Mouse (Mus musculus) cerebellum, postnatal 36 days (tissue): Measurements from ENCODE around the gene Kcnn3.
A peak's percentile ranks its signal among the peaks of the same experiment; 100 is the strongest.

Source experiments
- DNase-seq, 2 experiments: peaks; one replicate each; pipeline ENCODE4 v3.0.0; 2021 to 2022; ENCODE audit warnings: mixed read lengths in 2 of 2

Gene Kcnn3

DNA sequence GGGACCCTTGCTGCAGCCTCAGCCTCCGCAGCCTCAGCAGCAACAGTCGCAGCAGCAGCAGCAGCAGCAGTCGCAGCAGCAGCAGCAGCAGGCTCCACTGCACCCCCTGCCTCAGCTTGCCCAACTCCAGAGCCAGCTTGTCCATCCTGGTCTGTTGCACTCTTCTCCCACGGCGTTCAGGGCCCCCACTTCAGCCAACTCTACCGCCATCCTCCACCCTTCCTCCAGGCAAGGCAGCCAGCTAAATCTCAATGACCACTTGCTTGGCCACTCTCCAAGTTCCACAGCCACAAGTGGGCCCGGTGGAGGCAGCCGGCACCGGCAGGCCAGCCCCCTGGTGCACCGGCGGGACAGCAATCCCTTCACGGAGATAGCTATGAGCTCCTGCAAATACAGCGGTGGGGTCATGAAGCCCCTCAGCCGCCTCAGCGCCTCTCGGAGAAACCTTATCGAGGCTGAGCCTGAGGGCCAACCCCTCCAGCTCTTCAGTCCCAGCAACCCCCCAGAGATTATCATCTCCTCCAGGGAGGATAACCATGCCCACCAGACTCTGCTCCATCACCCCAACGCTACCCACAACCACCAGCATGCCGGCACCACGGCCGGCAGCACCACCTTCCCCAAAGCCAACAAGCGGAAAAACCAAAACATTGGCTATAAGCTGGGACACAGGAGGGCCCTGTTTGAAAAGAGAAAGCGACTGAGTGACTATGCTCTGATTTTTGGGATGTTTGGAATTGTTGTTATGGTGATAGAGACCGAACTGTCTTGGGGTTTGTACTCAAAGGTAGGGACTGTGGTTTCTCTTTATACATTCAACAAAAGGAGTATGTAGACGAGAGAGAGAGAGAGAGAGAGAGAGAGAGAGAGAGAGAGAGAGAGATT lies 896 bp downstream of the Kcnn3 start:
- peak in 1 of 2 experiments; percentile 16 for DNase-seq

DNA sequence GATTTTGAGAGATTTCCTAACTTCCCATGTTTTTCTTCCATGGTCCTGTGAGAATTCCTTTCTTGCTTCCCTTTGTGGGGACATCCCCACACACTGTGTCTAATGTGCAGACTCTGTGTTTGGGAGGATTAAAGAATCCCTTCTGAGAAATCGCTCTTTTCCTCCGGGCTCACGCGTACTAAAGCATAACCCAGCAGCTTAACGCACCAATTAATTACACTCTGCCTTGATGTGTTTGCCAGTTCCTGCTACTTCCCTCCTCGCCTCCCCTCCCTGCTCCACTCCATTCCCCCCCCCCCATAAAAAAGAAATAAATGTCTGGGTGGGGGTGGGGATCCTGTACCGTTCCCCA lies 1.5 kb downstream of the Kcnn3 start:
- DNase-seq, result no peak

DNA sequence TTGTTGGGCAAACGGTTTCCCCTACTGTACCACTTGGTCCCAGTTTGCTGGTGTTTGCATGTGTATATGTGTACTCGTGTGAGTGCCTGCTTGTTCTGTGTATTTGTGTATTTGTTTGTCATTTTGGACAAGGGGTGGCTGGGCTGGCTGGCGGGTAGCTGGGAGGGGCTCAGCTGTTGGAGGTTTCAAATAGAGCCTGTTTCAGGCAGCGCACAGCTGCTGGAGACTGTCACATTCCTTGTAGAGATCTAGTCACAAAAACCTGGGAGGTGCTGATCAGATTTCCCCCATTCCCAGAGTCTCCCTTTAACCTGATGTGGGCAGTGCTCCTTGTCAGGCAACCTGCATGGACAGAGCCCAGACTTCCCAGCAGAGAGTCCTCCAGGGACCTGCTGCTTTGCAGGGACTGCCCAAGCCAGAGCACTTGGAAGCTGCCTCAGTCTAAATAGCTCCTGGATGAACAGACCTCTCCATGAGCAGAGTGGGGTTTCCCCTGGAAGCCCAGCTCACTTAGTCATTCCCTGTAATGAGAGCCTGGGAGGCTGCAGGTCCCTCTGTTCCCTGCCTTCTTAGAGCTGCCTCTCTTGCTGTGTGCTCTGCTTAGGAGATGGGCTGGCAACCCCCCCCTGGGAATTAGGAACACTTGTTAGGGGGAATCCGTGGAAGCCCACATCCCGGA lies 2.6 kb downstream of the Kcnn3 start:
- DNase-seq, result no peak

DNA sequence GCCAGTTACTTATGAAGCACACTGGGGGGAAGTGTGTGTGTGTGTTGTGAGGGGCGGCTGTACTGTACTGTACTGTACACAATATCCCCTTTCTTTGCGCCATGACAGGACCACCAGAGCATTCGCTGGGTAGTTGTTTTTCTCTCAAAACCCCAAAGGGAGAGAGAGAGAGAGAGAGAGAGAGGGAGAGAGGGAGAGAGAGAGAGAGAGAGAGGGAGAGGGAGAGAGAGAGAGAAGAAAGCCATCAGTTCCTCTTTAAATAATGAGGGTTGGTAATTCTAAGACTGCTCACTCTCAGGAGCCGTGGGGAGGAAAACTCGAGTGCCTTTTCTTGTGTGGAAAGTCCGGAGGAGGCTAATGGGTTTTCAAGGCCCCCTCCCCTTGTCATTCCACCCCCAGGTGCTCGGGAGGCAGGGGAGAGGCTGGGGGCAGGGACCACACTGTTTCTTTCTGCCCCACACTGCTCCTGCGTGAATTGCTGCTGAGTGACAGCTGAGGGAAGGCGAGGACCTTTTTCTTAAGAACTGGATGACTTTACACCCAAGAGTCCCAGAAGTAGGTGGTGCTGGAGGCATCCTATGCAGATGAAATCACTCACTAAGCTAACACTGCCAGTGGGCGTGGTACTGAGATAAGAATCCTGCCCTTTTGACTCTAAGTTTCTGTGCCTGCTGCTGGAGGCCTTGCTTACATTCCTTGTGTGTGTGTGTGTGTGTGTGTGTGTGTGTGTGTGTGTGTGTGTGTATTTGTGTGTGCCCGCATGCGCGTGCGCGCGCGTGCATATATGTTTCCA lies 6.5 kb downstream of the Kcnn3 start:
- no peak for DNase-seq

DNA sequence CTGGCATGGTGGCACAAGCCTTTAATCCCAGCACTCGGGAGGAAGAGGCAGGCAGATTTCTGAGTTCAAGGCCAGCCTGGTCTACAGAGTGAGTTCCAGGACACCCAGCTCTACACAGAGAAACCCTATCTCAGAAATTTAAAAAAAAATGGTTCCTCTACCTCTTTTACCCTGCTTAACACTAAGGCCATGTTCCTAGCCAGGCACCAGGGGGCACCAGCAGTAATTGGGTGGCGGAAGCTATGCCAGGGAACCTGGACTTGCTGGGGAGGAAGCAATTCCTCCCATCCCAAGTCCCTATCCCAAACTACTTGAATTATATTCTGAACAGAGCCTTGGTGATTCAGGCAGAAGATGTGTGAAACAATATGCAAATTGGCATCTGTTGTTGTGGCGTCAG lies 9.8 kb downstream of the Kcnn3 start:
- no peak for DNase-seq

DNA sequence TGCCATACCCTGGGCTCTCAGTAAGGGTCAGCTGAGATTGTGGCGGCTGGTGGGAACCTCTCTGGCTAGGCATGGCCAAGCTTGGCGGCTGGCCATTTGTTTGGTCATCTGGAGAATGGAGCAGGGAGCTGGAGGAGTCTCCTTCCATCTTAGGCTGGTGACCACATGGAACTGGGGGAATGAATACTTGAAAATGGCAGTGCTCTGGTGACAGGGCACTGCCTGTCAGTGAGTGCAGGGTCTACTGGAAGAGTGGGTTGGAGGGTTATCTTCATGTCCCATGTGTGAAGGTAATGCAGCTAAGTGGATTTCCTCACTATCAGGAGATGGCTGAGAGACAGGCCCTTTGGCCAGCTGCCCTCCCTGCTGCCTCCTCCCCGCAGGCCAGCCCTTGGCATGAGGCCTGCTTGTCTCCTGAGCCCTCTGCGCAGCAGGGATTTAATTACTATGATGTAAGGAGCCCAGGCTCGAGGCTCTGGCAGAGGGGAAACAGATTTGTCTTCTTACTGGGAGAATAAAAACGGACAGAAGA lies 14.7 kb downstream of the Kcnn3 start:
- peak; percentile 78 to 83 for DNase-seq

DNA sequence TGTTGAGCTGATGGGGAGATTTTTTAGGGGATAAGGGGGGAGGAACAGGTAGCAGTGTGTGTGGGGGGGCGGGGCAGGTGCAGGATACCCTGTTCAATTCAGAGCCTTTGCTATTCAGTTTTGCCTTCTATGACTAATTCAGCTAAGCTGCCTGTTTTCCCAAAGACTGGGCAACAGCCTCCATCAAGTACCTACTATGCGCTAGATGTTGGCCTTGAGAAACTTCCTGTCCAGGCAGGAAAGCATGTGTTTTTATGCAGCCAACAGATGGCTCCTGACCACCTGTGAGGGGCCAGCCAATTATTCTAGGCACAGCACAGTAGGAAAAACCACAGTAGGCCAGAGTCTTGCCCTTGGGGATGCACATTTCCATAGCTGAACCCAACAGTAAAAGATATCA lies 15.2 kb downstream of the Kcnn3 start:
- DNase-seq, result no peak

DNA sequence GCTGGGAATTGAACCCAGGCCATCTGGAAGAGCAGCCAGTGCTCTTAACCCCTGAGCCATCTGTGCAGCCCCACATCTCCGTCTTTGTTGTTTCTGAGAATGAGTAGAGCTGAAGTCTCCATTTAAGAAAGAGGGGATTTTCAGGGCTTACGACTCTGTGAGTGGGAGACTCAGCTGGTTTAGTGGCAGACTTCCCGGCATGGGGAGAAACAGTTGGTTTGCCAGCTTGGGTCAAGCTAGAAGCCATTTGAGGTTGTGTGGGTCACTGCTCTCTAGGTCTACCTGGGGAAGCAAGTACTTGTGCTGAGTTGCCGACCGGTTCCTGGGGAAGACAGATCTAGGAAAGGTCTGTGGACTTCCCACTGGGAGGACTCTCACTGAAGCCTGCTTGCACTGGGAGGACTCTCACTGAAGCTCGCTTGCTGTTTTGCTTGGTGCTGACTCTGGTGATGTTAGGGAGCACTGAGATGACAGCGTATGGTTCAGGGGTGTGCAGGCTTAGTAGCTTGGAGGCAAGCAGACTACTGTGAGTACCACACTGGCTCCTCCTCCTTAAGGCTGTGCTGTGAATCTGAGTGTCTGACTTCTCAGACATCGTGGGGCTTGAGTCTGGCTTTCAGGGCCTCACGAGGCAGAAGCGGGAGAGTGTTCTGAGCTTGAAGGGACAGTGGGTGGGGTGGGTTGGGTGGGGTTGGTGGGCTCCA lies 19.2 kb downstream of the Kcnn3 start:
- no peak for DNase-seq

DNA sequence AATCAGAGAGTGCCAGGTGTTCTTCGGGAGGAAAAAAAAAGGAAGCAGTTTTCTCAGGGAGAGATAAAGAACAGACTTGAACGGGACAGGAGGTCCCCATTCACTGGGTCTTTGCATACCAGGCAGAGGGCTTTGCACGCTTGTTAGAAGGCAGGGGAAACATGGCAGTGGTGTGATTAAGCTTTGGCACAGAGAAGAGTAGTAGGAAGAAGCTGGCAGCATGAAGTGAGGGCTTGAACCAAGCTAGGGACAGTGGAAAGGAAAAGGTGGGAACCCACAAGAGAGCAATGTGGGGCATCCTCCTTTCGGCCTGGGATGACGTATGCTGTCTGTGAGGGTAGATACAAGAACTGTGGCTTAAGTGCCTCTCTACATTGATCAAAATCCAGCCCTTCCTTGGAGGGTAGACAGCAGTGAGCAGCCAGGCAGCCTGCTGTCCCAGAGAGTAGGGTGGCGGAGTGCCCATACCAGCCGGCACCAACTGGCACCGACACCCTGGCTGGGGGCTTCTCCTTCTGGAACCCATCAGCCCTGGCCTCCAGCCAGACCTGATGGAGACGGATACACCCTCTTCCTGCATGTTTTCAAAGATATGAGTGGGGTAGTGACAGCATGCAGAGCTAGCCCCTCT lies 19.9 kb downstream of the Kcnn3 start:
- DNase-seq, result peak; percentile 25 to 27

DNA sequence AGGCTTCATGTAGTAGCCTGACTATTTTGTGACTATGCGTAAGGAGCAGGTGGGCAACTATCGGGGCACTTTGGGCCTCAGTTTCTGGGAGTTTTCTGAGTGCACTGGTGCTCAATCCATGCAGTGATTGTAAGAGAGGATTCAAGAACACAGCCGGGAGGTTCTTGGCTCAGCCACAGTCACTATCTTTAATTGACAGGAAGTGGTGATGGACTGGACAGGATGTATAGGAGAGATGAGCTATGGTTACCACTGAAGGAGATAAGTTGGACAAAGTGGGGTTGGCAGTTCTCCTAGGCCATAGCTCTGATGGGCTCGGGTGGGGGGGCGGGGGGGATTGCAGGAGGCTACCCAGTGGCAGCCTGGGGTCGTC lies 20.4 kb downstream of the Kcnn3 start:
- no peak for DNase-seq

DNA sequence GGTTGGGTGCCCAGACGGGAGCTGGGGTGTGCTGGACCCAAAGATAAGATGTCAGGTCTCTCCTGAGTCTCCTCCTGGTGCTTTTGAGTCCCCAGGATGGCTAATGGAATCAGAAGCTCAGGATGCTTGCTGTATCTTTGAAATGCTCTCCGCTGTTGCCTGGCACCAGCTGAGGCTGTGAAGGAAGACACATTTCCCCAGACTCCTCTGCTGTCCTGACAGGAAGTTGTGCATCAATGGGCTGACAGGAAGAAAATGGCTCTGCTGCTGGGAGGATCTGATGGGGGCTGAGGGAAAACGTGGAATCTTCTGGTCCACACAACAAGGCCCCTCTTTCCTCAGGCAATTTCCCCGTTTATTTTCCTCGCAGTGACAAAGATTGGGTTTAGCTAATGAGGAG lies 27.0 kb downstream of the Kcnn3 start:
- no peak for DNase-seq

DNA sequence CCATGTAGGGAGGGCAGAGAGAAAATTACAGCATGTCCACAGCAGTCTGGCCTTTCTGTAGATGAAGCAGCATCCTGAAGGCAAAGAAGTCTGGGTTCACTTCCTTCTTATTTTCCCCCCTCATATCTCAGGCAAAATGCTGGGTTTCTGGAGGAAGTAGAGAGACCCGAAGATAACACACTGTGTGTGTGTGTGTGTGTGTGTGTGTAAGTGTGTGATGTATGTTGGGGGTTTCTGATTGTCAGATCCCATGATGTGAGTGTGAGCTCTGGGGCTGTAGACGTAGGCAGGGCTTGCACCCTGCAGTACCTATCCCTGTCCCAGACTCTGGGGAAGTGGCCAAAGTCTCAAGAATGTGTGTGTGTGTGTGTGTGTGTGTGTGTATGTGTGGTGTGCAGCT lies 28.8 kb downstream of the Kcnn3 start:
- no peak for DNase-seq

DNA sequence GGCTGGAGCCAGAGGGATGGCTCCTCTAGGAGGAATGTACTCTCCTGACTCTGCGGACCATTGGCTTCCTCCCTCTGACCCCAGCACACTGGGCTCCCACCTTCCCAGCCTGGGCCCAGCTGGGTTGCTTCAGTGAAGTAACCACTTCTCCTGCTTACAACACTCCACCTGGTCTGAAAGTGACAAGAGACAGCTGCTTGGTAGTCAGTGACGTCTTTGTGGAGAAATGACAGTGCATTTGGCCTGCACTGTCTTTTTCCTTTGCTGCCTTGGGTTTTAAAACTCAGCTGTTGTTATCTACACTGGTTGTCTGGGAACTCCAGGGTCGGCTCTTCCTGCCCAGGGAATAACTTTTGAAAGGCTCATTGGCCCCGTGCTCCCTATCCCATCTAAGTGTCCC lies 29.5 kb downstream of the Kcnn3 start:
- no peak for DNase-seq

DNA sequence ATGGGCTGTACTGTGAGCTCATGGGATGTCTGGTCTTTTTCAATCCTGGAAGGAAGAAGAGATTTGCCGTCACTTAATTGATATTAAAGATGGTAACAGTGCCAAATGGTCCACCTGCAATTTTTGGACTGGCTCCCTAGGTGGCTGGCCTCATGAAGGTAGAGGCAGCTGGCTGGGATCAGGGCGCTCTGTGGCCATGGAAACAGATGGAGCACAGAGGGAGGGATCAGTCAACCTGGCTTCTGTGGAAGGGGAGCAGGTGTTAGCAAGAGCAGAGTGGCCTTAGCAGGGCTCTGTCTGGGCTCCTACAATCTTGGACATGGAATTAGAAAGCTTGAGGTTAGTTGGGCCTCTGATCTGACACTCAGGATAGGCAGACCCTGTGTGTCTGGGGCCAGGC lies 31.9 kb downstream of the Kcnn3 start:
- peak; percentile 87 to 89 for DNase-seq

DNA sequence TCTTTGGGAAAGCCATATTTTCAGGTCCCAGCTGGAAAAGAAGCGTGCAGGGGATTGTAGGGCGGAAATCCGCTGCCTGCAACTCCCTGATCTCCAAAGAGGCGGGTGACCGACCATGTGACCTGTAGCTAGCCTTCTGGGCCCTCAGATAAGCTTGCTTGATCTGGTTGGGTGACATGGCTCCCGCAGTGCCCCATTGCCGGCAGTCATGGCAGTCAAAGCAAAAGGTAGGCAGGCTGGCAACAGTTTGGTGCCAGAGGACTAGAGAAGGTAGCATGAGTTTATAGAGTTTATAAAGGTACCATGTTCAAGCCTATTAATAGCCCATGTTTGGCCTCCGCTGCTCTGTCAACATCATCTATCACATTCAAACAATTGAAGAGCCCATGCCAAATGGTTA lies 33.5 kb downstream of the Kcnn3 start:
- no peak for DNase-seq

DNA sequence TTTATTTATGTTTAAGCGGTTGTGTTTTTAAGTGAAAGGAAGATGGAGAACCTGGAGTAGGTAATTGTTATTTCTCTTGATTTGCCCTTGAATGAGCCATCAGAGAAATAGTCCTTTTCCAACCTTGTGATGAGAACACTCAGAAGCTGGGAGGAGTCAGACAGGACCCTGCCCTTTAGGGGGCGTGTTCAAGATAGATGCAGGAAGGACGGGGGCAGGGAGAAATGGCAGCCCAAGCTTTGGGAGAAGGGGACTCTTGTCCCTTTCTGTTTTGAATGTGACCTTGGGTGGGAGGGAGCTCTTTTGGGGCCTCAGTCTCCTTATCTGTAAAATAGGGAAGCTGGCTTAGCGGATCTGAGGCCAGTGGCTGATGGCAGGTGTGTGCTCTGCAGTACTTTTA lies 34.0 kb downstream of the Kcnn3 start:
- no peak for DNase-seq

DNA sequence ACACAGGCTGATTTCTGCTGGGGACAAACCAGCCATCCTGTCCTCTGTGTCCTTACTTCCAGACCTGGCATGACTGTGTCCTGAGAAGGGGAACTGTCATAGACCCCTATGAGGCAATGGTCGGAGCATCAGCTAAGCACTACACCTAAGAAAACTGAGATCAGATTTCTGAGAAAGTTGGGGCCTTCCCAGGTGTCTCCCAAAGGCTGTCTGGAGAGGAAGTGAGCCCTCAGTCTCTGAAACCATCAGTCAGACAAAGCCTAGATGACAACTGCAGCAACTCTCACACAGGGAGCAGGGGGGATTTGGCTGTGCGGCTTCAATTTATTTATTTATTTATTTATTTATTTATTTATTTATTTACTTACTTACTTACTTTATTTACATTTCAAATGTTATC lies 34.6 kb downstream of the Kcnn3 start:
- no peak for DNase-seq

DNA sequence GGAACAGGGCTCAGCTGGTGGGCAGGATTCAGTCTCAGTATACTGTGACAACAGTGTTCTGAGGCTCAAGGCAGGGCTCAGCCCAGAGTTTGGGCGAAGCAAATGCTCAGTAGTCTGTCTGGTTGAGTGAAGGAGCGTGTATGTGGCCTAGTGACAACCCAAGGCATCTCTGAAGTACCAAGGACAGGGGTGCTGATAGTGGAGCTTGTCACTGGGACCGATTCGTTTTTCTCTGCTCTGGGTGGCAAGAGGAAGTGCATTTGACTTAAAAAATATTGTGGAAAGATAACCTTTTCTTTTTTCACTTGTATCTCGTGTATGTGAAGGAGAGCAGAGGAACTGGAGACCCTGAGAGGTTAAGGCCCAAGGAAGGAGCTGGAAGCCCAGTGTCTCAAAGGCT lies 37.8 kb downstream of the Kcnn3 start:
- DNase-seq, result no peak

DNA sequence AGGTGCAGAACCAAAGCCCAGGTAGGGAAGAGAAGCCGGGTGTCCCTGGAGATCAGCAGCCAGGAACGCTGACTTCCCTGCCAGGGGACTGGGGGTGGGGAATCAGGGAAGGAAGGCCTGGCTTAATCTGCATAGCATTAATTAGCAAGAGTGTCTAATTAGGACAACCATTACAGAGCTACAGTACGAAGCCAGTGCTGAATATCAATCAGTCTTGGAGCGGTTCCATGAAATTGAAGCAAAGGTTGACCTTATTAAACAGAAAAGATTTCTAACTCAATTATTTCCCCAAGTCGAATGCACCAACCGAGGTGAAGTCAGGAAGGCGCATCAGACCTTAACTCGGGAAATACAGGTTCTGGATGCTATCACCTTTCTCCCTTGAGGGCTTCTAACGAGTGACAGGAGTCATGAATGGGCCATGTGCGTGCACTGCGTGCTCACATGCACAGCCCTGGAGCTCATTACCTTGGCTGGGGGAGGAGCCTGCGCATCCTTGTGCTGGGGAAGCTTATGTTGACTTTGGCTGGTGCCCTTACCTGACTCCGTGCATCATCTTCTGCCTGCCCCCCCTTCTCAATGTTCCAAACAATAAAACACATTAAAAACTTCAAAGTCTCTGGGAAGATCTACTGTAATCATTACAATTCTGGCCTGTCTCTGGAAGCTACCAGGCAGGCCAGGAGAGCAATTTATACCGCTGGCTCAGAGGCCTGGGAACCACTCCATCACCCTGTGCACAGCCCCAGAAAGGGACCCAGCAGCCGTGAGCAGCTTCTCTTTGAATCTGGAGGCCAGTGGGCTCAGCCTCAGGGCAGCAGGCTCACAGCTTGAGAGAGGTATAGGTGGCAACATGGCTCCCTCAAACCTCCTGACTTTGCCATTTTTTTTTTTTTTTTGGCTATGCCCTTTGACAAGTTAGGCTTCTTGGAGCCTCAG lies 39.3 kb downstream of the Kcnn3 start:
- no peak for DNase-seq

DNA sequence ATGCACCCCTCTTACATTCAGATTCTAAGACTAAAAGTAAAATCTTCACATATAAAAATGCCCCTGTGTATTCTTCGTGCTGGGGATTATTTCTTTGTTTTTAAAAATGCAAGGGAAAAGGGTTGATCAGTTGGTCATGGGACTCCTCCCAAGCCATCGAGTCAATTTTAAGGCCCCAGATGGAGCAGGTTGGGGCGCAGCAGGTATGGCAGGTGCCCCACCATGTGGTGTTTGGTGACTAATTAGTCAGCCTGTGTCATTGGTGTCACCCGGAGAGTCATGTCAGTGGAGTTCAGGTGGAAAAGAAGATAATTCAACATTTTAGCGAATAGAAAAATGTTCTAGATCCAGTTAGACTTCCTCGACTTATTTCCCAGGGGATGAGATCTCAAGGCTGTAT lies 41.4 kb downstream of the Kcnn3 start:
- peak; percentile 31 to 38 for DNase-seq

DNA sequence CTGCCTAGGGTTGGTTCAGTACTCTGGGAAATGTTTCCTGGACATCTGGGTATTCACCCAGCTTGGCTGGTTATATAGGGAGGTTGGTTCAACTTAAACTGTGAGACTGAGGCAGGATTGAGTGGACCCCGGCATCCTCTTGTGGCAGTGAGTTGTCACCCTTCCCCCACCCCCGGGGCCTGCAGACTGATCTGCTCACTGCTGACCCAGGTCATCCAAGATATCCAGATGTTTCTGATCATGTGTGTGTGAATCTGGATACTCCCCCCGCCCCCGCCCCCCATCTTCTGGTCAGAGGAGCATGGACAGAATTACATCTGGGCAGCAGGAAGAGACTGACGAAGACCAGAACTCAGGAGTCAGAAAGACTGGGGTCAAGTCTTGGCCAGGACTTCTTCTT lies 45.4 kb downstream of the Kcnn3 start:
- no peak for DNase-seq
